8 mouse cellular contexts compared by ENCODE assay signal in genomic region chr9:40397036-40397435, GRCm38 (mm10).
DNase-seq lines count a peak whose midpoint lies in the region; ATAC-seq and TF ChIP-seq lines count a peak whose summit lies in the region.

No protein-coding gene starts in this region.

- peak; percentile 82 for ATAC-seq in inflammation-experienced regulatory T-cells, adult 6 months

- H3K9me3 ChIP-seq in limb, embryonic 10.5 days (replicated peaks): no peaks in the 10 kb centered on the region

- 35% methylated on average over 2 of the region's 2 CpGs for WGBS in limb, embryonic 10.5 days
- WGBS in small intestine, adult 2 months: 13% methylated on average over 2 of the region's 2 CpGs

- no peaks in the 10 kb centered on the region for H3K27me3 ChIP-seq in limb, embryonic 10.5 days (ENCODE audit: low read depth, poor library complexity, severe bottlenecking)
- no peaks in the 10 kb centered on the region for H3K27me3 ChIP-seq in small intestine, adult 2 months (ENCODE audit: control insufficient read depth, insufficient read depth, low read length)

- peak; percentile 87 for DNase-seq in ES-CJ7 (ENCODE audit: low read depth, low spot score)
- DNase-seq in frontal cortex, postnatal 14 days (ENCODE audit: low spot score in 2 of 2): peak; percentile 55 to 67
- no peak for DNase-seq in limb, embryonic 10.5 days (ENCODE audit: low spot score)
- peak; percentile 65 for DNase-seq in mesoderm, embryonic 11.5 days (ENCODE audit: low read depth, low spot score)
- no peak for DNase-seq in testis, postnatal 14 days (ENCODE audit: low spot score)

- TF ChIP-seq POLR2A in small intestine, adult 2 months (IDR thresholded peaks at IDR 0.05; ENCODE audit: low read depth, low read length): no peak

- no peaks in the 10 kb centered on the region for H3K36me3 ChIP-seq in limb, embryonic 10.5 days
- no peaks in the 10 kb centered on the region for H3K36me3 ChIP-seq in small intestine, adult 2 months (ENCODE audit: control insufficient read depth, insufficient read depth, low read length)

- H3K4me3 ChIP-seq in brown adipose tissue, adult 24 weeks (ENCODE audit: insufficient read depth, low read depth, low read length): peak overlapping the region; percentile 50
- peak overlapping the region; percentile 31 for H3K4me3 ChIP-seq in limb, embryonic 10.5 days
- H3K4me3 ChIP-seq in small intestine, adult 2 months (ENCODE audit: low read depth, low read length): peak overlapping the region; percentile 45

- no peak for TF ChIP-seq CTCF in small intestine, adult 2 months (IDR thresholded peaks at IDR 0.05; ENCODE audit: extremely low read depth, insufficient read length, insufficient replicate concordance, low read depth, low read length)

- H3K4me1 ChIP-seq in brown adipose tissue, adult 24 weeks (ENCODE audit: control insufficient read depth, insufficient read depth, insufficient read length, low read length): no peaks in the 10 kb centered on the region
- H3K4me1 ChIP-seq in limb, embryonic 10.5 days: peaks cover 13% of the 10 kb centered on the region
- no peaks in the 10 kb centered on the region for H3K4me1 ChIP-seq in small intestine, adult 2 months (ENCODE audit: control insufficient read depth, insufficient read depth, insufficient read length, low read length)

- H3K27ac ChIP-seq in brown adipose tissue, adult 24 weeks (replicated peaks; ENCODE audit: low read depth, low read length): no peak overlapping the region
- peak overlapping the region; percentile 36; the same call in 1 of the 2 replicates for H3K27ac ChIP-seq in limb, embryonic 10.5 days
- H3K27ac ChIP-seq in small intestine, adult 2 months (ENCODE audit: insufficient read depth, low read depth, low read length): no peak overlapping the region

Comparison
In these comparisons a context has a peak if more than half of its experiments do, and no peak if none do; other contexts are left out.
1. DNase-seq: peak in ES-CJ7 (single experiment), frontal cortex, postnatal 14 days (2 of 2) and mesoderm, embryonic 11.5 days (single experiment); none in limb, embryonic 10.5 days (single experiment) and testis, postnatal 14 days (single experiment).
2. Peak in every context shown above with its lines, with median percentiles within 50 percentile points of each other: H3K4me3 ChIP-seq.